Mouse (Mus musculus) common myeloid progenitor, adult 5-6 weeks (primary cell): ENCODE measurements around the gene Btbd7. TPM values are rescaled to one million over a fixed set of nuclear protein-coding genes. Genes with fewer than 3 reads are reported as not detected.
A peak's percentile ranks its signal among the peaks of the same experiment; 100 is the strongest.

Experiments
- ATAC-seq: replicated peaks from 2 replicates; pipeline ENCODE4 v1.8.0; 2016; ENCODE audit warnings: low read depth, mild to moderate bottlenecking, moderate TSS enrichment, inconsistent platforms; ENCODE audit not compliant: poor library complexity, severe bottlenecking
- total RNA-seq: library from RNA; stranded (forward); fragments of 200-1000, 187-1606 nt; gene quantifications from 2 replicates; pipeline ENCODE4 v1.2.3, GENCODE M21; 2017

Gene Btbd7
- 21.4 and 25.6 TPM in 2 replicates for total RNA-seq

DNA sequence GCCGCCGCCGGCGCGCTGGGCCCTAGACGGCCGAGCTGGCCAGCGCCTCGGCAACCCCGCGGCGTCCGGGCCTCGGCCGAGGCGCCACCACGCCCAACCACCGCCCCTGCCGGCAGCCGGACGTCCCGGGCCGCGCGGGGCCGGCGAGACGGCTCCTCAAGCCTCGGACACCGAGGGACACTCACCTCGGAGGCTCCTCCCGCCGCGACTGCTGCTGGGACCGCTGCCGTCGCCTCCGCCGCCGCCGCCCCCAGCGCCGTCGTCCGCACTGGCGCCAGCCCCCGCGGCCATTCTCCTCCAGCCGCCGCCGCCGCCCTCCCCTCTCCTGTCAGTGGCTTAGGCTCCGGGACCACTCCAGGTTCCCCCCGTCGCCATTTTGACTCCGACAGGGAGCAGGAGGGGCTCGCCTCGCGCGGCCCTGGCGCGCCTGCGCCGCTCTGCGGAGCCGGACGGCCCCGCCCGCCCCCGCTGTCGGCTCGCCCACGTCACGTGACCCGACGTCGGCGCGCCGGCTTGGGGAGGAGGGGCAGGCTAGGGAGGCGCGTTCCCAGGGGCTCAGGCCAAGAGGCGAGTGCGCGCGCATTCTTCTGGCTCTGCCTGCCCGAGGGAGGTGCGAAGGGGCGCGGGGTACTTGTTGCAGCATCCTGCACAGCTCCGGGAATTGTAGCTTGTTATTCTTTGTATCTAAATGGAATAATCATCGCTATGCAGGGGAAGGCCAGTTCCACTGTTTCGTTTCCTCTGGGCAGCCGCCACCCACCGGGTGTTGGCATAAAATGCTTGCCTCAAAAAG lies at the start of gene Btbd7:
TSS of gene Btbd7 (minus strand) at position 441 of the 793 bp plus-strand sequence.
- peak; percentile 85 for ATAC-seq

DNA sequence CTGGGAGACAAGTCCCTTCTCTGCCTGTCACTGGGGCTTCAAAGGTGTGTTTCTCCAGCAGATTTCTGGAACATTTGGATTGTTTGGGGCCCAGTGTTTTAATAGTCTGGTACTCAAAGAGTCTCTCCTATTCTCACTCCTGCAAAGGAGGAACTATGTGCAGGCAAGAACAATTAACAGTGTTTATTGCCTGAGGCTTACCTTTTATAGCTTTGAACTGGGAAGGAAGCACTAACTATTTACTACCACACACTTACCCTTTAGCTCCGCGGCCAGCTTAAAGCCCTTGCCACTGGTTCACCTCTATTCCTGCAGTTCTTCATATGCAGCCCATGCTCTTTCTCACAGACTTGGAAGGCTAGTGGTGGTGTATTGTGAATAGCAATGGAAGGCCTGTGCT lies 37.8 kb upstream of the Btbd7 start:
- ATAC-seq: no peak

DNA sequence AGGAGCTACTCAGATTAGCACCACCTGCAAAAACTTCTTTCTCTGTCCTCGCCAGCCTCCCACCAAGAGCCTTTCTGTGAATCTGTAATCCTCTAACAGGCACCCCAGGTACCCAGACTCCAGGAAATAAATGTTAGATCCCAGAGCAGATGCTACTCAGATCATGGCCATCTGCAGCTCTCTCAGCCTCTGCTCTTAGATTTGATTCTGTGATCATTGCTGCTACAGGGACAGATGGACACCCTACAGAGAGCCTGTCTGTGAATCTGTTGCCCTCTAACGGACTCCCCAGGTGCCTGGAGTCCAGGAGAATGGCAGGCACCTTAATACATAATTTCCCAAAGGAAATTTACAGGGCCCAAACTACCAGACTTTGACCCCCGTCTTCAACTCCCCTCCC lies 29.9 kb upstream of the Btbd7 start:
- ATAC-seq: no peak

DNA sequence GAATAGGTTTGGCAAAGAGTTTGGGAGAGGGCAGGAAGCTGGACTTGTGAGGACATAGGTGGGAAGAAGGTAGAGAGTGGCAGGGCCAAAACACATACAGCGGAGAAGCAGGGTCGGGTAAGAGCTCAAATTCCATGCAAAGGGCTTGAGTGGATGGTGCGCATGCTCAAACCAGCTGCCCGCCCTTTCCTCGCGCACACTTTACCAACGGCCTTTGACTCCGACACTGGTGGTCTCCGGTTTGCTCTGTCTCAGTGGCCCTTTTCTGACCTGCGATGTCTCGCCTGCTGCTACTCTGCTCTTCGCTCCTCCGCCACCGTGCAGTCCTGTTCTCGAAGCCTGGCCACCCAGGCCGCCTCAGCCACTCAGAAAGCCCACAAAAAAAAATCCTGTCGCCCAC lies 20.8 kb upstream of the Btbd7 start, which contains the start of gene Cox8c:
TSS of gene Cox8c (plus strand) at position 226 of the 400 bp plus-strand sequence.
- ATAC-seq: no peak

DNA sequence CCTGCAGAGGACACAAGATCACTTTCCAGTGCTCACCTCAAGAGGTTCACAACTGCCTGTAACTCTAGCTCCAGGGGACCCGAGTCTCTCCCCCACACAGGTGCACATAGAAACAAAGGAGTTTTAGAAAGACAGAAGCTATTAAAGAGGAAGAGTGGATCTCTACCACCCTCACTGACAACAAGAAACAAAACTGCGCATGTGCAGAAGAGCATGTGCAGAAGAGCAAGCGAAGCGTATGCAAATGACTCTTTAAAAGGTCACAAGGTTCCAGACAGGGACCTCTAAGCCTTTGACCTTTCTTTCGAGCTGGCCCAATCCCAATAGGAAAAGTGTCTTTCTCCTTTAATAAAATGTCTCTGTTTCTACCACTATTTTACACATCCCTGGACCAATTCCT lies 10.3 kb upstream of the Btbd7 start:
- no peak for ATAC-seq

DNA sequence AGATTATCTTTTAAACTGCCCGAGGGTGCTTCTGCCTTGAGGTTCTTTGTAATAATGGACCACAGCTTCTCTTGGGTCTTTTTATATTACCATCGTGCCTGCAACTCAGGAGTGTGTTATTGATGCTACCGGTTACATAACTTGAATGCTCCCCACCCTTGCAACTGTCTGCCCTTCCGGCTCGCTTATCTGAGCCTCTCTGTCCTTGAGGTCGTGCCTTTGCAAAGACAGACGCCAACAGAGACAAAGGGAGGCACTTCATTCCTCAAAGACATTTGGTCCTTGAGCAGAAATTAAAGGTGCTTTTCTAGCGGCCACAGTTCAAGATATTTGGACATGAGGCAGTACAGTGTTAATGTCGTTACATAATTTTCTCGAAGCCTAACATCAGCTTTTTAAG lies 9.1 kb upstream of the Btbd7 start:
- no peak for ATAC-seq

DNA sequence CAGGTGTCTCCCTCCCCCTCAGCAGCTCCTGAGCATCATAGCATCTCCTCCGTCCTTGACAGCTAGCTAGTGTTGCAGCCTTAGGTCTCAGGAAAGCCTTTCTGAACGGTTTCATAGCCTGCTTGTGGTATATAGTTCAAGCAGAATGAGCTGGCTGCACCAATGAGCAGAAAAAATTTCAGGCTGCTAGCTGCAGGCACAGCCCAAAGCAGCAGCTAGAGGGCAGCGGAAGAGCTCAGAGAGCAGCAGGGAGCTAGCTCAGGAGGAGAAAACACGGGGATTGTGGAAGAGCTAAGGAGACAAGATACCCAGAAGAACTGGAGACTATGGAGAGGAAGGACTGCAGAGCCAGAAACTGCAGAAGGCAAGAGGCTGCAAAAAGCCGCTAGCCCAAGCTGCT lies 7.5 kb upstream of the Btbd7 start:
- ATAC-seq: peak; percentile 62

DNA sequence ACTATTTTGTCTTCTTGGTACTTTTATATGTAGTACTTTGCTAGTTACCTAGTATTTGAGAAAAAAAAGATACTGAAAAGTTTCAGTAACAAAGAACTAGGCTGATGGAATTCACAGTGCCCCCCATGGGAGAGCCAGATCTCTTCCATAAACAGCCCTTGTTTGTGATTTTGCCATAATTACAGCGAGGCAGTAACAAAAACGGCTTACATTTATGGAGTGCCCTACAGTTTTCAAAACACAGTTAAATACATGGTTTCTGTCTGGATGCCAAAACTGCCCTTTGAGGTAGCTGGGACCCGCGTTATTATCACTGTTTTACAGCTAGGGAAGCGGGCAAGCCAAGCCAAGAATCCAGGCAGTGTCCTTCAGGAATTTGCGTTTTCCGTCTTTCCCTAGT lies 630 bp upstream of the Btbd7 start:
- no peak for ATAC-seq

DNA sequence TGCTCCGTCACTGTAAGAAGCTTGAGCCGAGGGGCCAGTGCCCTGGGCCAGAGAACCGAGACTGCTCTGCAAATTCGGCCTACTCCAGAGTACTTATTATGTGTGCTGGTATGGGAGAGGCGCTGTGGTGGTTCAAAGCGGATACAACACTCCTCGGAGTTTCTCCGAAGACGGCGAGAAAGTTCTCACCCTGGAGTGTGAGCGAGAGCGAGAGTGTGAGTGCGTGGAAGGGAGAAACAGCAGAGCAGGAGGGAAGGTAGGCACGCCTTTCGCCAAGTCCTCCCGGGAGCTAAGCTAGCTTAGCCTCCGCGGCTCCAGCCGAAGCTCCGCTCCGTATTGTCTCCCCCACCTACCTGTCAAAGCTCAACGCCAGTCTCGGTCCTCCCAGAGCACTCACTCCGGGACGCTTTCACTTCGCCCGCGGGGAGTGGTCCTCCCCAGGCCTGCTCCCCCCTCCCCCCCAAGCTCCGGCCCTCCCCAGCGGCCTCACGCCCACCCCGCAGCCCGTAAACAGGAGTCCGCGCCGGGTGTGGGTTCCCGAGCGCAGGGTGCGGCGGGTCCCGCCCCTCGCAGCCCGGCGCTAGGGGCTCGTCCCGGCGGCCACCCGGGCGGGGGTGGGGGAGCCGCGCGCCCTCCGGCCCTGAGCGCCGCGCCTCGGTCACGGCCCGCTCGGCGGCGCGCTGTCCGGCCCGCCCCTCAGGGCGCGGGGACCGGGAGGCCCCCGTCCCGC lies 805 bp downstream of the Btbd7 start:
- ATAC-seq: peak; percentile 53

DNA sequence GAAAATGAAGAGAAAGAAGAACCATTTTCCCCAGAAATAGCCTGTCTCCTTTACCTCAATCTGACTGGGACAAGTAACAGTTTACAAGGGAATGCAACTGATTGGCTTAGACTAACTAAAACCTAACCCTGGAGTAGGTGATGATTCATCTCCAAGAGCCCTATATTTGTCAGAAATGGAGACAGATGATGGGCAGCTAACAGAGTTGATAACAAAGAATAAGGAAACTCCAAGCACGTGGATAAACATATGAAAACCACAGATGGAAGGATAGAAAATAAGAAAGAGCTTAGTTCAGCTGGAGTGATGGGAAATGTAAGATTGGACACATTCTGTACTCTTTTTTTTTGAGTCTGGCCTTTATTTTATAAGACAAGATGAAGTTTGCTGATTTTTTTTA lies 7.7 kb downstream of the Btbd7 start:
- ATAC-seq: no peak

DNA sequence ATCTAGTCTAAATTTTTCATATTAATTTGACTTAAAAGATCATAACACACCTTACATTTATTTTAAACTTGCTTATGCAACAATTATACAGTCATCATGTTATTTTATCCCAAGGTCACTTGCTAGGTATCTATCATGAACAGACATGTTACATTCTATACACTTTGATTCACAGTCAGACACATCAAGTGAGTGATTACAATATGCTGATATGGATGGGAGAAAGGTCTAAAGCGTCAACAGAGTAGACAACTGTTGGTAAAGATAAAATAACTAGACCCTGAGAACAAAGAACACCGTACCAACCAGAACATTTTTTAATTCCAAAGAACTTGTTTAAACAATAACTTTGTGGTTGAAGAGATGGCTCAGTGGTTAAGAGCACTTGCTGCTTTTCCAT lies 8.5 kb downstream of the Btbd7 start:
- ATAC-seq: no peak

DNA sequence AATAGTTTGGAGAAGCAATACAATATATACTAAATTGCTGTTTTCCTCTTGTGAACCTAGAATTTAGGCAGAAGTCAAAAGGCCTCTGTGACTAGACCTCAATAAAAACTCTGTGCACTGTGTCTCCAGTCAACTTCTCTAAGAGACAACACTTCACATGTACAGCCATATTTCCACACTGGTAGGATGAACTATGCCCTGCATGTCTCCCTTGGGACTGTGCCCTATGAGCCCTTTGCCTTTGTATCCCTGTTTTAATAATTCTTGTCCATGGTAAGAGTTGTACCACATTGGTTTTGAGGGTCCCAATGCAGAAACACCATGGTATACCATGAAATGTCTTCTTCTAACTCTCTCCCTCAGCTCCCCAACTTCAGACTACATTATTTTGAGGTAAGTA lies 17.5 kb downstream of the Btbd7 start:
- ATAC-seq: no peak

DNA sequence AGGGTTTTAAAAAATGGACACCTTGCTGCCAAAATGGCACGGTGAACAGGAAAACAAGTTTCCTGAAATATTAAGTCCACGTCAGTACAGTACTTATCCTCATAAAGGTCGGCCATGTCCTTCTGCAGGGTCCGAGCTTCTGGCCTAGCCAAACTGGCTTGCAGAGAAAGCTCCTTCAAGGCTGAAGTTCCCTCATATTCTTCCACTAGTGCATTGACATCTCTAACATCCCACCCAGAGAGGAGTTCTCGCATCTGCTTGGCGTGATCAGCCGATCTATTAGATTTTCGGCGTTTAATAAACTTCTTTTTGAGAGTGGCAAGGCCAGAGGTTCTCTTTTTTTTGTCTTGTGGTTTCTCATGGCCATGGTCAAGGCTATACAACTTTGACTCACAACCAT lies 40.0 kb downstream of the Btbd7 start:
- ATAC-seq: no peak

DNA sequence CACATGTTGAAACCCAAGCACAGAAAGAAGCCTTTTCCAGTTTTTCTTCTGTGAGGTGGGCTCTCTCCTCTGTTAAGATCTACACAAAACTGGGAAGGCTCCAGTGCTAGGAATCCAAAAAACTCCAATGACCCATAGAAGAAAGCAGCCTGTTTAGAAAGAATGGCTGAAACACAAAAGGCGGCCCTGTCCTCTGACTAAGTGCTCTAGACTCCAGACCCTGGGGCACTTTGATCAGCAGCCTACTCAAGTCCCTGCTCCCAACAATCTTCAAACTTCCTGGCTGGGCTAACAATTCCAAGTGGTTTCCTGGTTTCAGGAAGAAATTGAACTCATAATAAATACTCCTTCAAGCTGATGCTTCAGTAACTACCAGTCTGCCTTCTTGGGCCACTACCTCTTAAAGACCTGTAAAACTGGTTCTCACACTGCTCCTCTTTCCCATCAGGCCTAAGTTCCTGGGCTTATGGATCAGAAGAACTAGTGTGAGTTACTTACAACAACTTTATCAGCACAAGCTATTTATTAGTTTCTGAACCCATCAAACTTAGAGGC lies 45.4 kb downstream of the Btbd7 start:
- no peak for ATAC-seq

DNA sequence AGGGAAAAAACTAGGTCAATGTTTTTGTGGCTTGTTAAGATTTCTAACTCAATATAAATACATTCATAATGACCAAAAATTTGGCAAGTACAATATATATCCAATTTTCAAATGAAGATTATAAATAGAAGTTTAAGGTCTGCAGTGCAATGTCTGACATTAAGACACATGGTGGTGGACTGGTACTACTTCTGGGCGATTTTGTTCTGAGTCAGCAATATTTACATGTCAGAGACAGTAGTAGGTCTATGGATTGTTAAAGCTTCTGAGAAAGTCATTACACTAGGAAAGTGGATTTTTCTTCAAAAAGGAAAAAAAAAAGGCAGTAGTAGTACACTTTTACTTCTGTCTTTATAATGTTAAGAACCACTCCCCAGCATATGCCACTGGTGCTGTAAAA lies 46.4 kb downstream of the Btbd7 start:
- no peak for ATAC-seq

DNA sequence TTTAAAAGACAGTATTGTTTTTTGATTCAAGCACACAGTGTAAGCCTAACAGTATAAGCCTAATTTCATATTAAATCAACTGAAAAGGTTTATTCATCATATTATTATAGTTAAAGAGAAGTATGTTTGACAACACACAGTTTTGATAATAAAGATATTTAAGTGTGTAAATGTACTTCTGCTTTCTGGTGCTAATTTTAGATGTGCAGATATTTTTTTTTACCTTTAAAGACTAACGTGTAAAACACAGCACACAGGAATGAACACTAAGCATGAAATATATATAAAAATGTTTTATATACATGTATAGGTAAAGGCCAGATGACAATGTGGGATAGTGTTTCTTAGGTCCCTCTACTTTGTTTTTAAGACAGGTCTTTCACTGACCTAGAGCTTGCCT lies 51.2 kb downstream of the Btbd7 start:
- no peak for ATAC-seq

DNA sequence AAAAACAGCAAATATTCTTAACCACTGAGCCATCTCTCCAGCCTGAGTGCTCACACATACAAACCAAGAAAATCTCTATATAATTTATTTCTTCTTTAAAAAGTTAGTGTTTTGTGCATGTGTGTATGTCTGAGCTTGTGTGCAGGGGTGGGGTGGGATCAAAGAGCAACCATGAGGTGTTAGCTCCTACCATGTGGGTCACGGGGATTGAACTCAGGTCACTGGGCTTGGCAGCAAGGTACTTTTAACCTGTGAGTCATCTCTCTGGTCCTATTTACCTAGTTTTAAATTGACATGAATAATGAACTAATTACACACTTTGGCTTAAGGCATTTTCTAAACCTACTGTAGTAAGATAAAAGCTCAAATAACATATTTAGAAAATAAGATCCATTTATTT lies 51.9 kb downstream of the Btbd7 start:
- no peak for ATAC-seq

DNA sequence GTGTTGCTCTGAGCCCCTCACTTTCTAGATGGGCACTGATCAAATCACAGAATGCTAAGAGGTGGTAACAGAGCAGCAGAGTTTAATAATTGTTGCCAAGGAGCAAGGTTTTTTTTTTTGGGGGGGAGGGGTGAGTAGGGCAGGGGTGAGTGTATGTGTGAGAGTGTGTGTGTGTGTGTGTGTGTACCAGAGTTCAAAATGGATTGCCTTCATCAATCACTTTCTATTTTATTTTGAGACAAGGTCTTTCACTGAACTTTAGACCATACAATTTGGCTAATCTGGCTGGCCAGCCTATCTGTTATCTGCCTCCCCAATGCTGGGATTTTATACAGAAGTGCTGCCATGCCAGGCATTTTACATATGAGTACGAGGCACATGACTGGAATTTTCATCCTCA lies 63.4 kb downstream of the Btbd7 start:
- no peak for ATAC-seq

DNA sequence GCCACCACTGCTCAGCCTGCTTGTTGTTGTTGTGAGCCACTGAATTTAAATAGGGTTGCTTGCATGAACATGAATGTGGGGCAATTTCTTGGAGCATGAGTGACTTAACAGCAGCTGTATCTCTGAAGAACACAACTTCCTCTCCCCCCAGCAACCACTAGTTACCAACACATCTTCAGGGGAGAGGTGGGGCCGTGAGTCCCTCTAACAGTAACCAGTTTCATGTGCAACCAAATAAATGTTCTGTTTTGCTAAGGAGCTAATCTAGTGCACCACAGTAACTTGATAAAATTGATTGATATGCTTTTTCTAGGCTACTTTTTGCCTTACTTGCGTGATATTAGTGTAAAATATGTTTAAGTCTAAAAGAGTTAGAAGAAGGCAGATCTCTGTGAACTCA lies 78.7 kb downstream of the Btbd7 start:
- ATAC-seq: peak; percentile 99

DNA sequence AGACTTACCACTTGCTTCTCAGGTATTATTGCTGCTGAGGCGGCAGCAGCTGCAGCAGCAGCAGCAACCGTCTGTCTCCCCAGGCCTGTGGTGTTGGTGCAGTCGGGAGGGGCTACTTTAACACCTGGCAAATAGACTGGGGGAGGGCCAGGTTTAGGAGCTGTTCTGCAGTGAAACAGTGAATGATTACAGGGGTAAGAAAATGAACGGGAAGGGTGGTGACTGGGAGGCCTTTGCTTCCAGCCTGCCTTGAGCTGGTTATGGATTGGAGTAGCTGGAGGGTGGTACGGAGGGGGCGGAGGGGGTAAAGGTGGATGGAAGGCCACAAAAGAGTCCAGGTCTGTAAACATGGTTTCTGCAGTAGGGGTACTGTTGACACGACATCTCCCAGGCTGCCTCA lies 90.3 kb downstream of the Btbd7 start:
- no peak for ATAC-seq

DNA sequence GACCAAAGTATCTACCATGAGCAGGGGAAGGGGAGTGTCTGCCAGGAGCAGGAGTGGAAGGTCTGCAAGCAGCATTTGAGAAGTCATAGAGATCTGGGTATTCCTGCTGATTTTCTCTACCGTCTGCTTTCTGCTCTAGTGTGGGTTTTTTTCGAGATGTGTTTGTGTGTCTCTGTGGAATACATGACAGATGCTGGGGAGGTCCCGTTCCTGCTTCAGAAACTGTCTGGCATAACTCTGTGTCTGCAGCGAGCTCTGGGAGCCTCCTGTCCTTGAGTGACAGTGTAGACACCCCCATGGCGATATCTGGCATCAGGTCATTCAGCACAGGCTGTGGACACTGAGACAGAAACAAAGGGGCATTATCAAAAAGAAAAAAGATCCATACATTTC lies 92.7 kb downstream of the Btbd7 start:
- ATAC-seq: no peak
